In the genomic region with DNA sequence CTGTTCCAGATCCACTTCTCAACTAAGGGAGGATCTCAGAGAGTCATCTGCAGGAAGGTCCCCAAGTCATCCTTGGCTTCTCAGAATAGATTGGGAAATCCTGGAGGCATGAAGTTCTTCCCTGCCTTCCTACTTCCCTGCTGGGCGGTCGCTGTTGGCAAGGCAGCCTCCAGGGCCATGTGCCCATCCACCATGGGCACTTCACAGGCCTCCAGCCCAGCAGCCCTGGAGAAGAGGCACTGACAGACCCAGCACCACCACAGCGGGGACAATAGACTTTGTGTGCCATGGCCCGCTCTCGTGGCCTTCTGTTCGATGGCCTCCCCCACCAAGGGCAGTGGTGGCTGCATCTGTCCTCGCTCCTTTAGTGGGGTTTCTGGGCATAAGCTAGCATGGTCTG, we compare ENCODE assay signal across 23 mouse cellular contexts.
DNase-seq lines count a peak whose midpoint lies in the region; ATAC-seq and TF ChIP-seq lines count a peak whose summit lies in the region.
"Had no signal": no experiment of that assay in that cellular context is flagged by ENCODE, and none has a peak within 500 bp of the region (broad histone marks: within the 10 kb centered on the region; RNA-seq: fewer than 3 reads in every experiment).

No protein-coding gene starts in this region.

- no peaks in the 10 kb centered on the region for H3K36me3 ChIP-seq in hindbrain, postnatal 0 days (ENCODE audit: insufficient read depth, low read length)
- no peaks in the 10 kb centered on the region for H3K36me3 ChIP-seq in midbrain, embryonic 16.5 days (ENCODE audit: control insufficient read depth, insufficient read depth, low read length)
- H3K36me3 ChIP-seq: embryonic facial prominence, embryonic 15.5 days; G1E; limb, embryonic 10.5 days; liver, embryonic 15.5 days had no signal

- H3K9ac ChIP-seq in hindbrain, postnatal 0 days (replicated peaks; ENCODE audit: low read length): no peak overlapping the region
- no peak overlapping the region for H3K9ac ChIP-seq in midbrain, embryonic 16.5 days (ENCODE audit: low read depth, low read length)
- H3K9ac ChIP-seq: embryonic facial prominence, embryonic 15.5 days; liver, embryonic 15.5 days had no signal

- H3K27me3 ChIP-seq in hindbrain, postnatal 0 days (ENCODE audit: insufficient read depth, low read length): no peaks in the 10 kb centered on the region
- H3K27me3 ChIP-seq in midbrain, embryonic 16.5 days (ENCODE audit: control insufficient read depth, insufficient read depth, low read depth, low read length): no peaks in the 10 kb centered on the region
- H3K27me3 ChIP-seq: embryonic facial prominence, embryonic 15.5 days; liver, embryonic 15.5 days had no signal

- H3K9me3 ChIP-seq in hindbrain, postnatal 0 days (ENCODE audit: low read length): no peaks in the 10 kb centered on the region
- H3K9me3 ChIP-seq in midbrain, embryonic 16.5 days (replicated peaks; ENCODE audit: control insufficient read depth, low read length, poor library complexity, severe bottlenecking): no peaks in the 10 kb centered on the region
- H3K9me3 ChIP-seq: embryonic facial prominence, embryonic 15.5 days; limb, embryonic 10.5 days; liver, embryonic 15.5 days had no signal

- DNase-seq in cerebellum, postnatal 36 days: peak; percentile 16 to 28
- peak; percentile 52 for DNase-seq in left cerebral cortex, postnatal 4 days
- no peak for DNase-seq in left cerebral cortex, adult 11 months (ENCODE audit: low spot score)
- no peak for DNase-seq in hindbrain, postnatal 0 days (ENCODE audit: low spot score)
- no peak for DNase-seq in heart, adult 18-20 months
- DNase-seq in lung, adult 18-20 months: no peak
- DNase-seq: adrenal gland, adult 8-10 months; B cell, adult 2 months; gastrocnemius, postnatal 36 days; kidney, adult 11 months; kidney, postnatal 4 days; layer of hippocampus, adult 9-11 months; liver; lung, postnatal 4 days; right cerebral cortex, postnatal 25 days; spleen, adult 18-20 months had no signal

- H3K4me3 ChIP-seq in hindbrain, postnatal 0 days (ENCODE audit: low read length): no peak overlapping the region
- no peak overlapping the region for H3K4me3 ChIP-seq in midbrain, embryonic 16.5 days (ENCODE audit: low read depth, low read length)
- H3K4me3 ChIP-seq: embryonic facial prominence, embryonic 15.5 days; limb, embryonic 10.5 days; liver, embryonic 15.5 days; myocyte had no signal

- ATAC-seq in cerebellum, adult (ENCODE audit: insufficient number of reproducible peaks, low FRiP score, low TSS enrichment): no peak
- peak; percentile 41; the same call in 1 of the 2 replicates for ATAC-seq in hindbrain, postnatal 0 days
- ATAC-seq in midbrain, embryonic 16.5 days: no peak

- intact Hi-C loops in left cerebral cortex, postnatal 4 days (cut with DNase I): no loop called here

- 71% methylated on average over 7 of the region's 7 CpGs for WGBS in hindbrain, postnatal 0 days
- 86% methylated on average over 7 of the region's 7 CpGs for WGBS in midbrain, embryonic 16.5 days

- TF ChIP-seq CTCF in hindbrain, postnatal 0 days (IDR thresholded peaks at IDR 0.05; ENCODE audit: low read depth): no peak

- no peak overlapping the region for H3K4me2 ChIP-seq in hindbrain, postnatal 0 days (ENCODE audit: low read depth, low read length)
- no peak overlapping the region for H3K4me2 ChIP-seq in midbrain, embryonic 16.5 days (ENCODE audit: low read length)
- H3K4me2 ChIP-seq: embryonic facial prominence, embryonic 15.5 days; liver, embryonic 15.5 days had no signal

- H3K27ac ChIP-seq in hindbrain, postnatal 0 days: peak overlapping the region; percentile 56; the same call in 1 of the 2 replicates
- peak overlapping the region; percentile 33 for H3K27ac ChIP-seq in midbrain, embryonic 16.5 days (ENCODE audit: low read length)
- H3K27ac ChIP-seq: limb, embryonic 10.5 days; liver, embryonic 15.5 days had no signal

- peaks cover 17% of the 10 kb centered on the region for H3K4me1 ChIP-seq in hindbrain, postnatal 0 days (ENCODE audit: insufficient read depth, low read length)
- H3K4me1 ChIP-seq in midbrain, embryonic 16.5 days (ENCODE audit: control insufficient read depth, insufficient read depth, low read length): peaks cover 17% of the 10 kb centered on the region
- H3K4me1 ChIP-seq: embryonic facial prominence, embryonic 15.5 days; limb, embryonic 10.5 days; liver, embryonic 15.5 days had no signal

Comparison
In these comparisons a context has a peak if more than half of its experiments do, and no peak if none do; other contexts are left out.
1. DNase-seq: peak in cerebellum, postnatal 36 days (2 of 2) and left cerebral cortex, postnatal 4 days (single experiment); none in left cerebral cortex, adult 11 months (single experiment), hindbrain, postnatal 0 days (single experiment), heart, adult 18-20 months (0 of 2) and lung, adult 18-20 months (0 of 2).